Mouse (Mus musculus) kidney, embryonic 14.5 days (tissue): Measurements from ENCODE around the gene Gtf2b. TPM values are rescaled to one million over a fixed set of nuclear protein-coding genes. Genes with fewer than 3 reads are reported as not detected.

Experiments
- ATAC-seq: fragments of 200-750 bp; cut with Nextera tagmentation; 2 replicates; pipeline ENCODE4 v1.8.0; 2017; ENCODE audit warnings: moderate number of reproducible peaks, mild to moderate bottlenecking, moderate TSS enrichment, moderate library complexity; ENCODE audit not compliant: low FRiP score, low TSS enrichment
- H3K27ac ChIP-seq: fragments of 300-500 bp; sonication (generic); 2 replicates; pipeline ENCODE4 v1.5.1; 2014; ENCODE audit warnings: low read depth, mild to moderate bottlenecking, low read length, moderate library complexity, mixed read lengths
- H3K27me3 ChIP-seq: fragments of 300-500 bp; sonication (generic); 2 replicates; pipeline ENCODE4 v1.6.1; 2014; ENCODE audit warnings: mild to moderate bottlenecking, low read length; ENCODE audit not compliant: control insufficient read depth, insufficient read depth
- H3K36me3 ChIP-seq: fragments of 300-500 bp; sonication (generic); 2 replicates; pipeline ENCODE4 v1.6.1; 2014; ENCODE audit warnings: low read length, mixed read lengths; ENCODE audit not compliant: control insufficient read depth, insufficient read depth
- H3K4me1 ChIP-seq: fragments of 300-500 bp; sonication (generic); 2 replicates; pipeline ENCODE4 v1.6.1; 2014; ENCODE audit warnings: low read length, mixed read lengths; ENCODE audit not compliant: control insufficient read depth, insufficient read depth
- H3K4me2 ChIP-seq: fragments of 300-500 bp; sonication (generic); replicated peaks from 2 replicates; pipeline ENCODE4 v1.6.1; 2014; ENCODE audit warnings: low read depth, mild to moderate bottlenecking, low read length
- H3K4me3 ChIP-seq: fragments of 300-500 bp; sonication (generic); 2 replicates; pipeline ENCODE4 v1.5.1; 2014; ENCODE audit warnings: mild to moderate bottlenecking, low read length
- H3K9ac ChIP-seq: fragments of 300-500 bp; sonication (generic); 2 replicates; pipeline ENCODE4 v1.6.1; 2014; ENCODE audit warnings: low read depth, mild to moderate bottlenecking, low read length, moderate library complexity
- H3K9me3 ChIP-seq: fragments of 300-500 bp; sonication (generic); 2 replicates; pipeline ENCODE4 v1.6.1; 2016; ENCODE audit warnings: low read length; ENCODE audit not compliant: control insufficient read depth
- WGBS: fragments of 180-500 bp; shearing (Covaris S2); extraction: QIAGEN DNeasy Blood & Tissue Kit; methylation state at CpG from one replicate; pipeline ENCODE4 v1.1.7; 2014; 5-methylcytosine and 5-hydroxymethylcytosine counted together
- polyA plus RNA-seq: library from polyadenylated mRNA; unstranded; fragments of >200 nt; fragmentation: Nextera tagmentation; extraction: Ambion mirVana; gene quantifications from 2 replicates; pipeline ENCODE4 v1.2.1, GENCODE M21; 2014

Gtf2b gene
- polyA plus RNA-seq, 1 experiment from 2014 or later = 81.6 TPM

DNA sequence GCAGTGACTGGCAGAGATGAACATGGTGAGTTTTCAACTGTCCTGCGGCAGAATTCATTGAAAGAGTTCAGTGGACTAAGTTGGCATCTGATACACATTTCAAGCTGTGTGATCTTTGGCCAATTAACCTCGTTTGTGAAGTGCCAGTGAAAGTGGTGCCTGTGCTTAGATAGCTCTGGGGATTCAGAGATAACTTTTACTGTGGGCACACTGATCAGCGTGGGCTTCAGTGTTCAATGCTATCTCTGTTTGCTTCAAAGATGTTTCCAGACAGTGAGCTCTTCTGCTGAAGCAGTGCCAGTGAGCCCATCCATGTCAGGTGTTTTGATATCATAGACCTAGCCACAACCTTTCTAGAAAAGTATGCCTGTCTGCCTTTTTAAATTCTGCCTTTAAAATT, 12.4 kb downstream of the Gtf2b start:
- H3K36me3 ChIP-seq = peaks cover 67% of the 10 kb centered on the region
- no peak for ATAC-seq
- no peaks in the 10 kb centered on the region for H3K27me3 ChIP-seq
- no peaks in the 10 kb centered on the region for H3K4me1 ChIP-seq
- no peak overlapping the region for H3K27ac ChIP-seq
- H3K9me3 ChIP-seq = no peaks in the 10 kb centered on the region
- no peak overlapping the region for H3K4me3 ChIP-seq
- 77% methylated on average over 3 of the region's 3 CpGs for WGBS
- no peak overlapping the region for H3K4me2 ChIP-seq
- no peak overlapping the region for H3K9ac ChIP-seq

DNA sequence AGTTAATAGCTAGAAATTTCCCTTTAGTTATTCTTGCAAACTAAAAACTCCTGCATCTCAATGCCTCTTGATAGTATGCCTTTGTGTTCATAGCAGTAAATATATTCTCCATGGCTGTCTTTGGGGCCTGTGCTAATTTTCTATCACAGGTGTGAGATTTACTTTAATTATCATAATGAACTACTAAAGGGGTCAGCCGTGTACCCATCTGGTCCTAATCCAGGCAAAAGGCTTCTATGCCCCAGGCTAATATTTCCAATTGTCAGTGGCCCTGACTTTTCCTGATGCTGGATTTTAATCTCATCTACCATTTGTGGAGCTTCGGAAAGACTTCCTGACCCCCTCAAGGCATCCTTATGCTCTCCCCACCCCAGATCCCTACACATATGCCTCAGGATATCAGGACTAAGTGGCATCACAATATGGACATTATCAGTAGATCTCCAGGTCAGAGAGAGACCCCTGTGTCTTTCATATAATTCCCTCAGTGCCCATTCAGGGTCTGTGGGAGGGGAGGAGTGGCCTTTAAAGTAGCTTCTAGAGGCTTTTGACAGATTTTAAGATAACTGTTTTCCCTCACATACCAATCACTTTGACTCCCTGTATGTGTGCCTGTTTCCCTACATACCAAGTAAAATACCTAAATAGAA, 21.7 kb downstream of the Gtf2b start:
- no peak for ATAC-seq
- Histone ChIP-seq H3K9me3 (no peaks in the 10 kb centered on the region), H3K27me3 (no peaks in the 10 kb centered on the region), H3K9ac (no peak overlapping the region), H3K4me3 (no peak overlapping the region), H3K4me2 (no peak overlapping the region), H3K27ac (no peak overlapping the region), H3K4me1 (no peaks in the 10 kb centered on the region), H3K36me3 (peaks cover 49% of the 10 kb centered on the region)
- 82% methylated on average over 2 of the region's 2 CpGs for WGBS

DNA sequence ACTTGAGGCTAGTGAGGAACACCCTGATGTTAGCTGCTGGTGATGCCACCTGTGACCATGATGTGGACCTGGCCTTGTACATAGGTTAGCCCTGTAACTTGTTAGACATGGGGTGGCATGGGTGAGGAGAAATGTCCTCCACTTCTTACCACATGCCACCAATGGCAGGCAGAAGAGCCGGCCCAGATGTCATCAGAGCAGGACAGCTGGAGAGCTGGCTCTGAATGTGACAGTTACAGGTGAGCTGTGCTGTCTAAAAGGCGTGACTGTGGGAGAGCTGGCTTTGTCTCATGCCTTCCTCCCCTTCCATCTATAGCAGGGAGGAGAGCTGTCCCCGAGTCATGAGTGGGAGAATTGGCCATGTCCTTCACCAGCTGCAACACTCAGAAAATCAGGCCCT, 30.7 kb downstream of the Gtf2b start:
- Histone ChIP-seq H3K36me3 (peaks cover 69% of the 10 kb centered on the region), H3K9ac (no peak overlapping the region), H3K4me2 (no peak overlapping the region), H3K9me3 (no peaks in the 10 kb centered on the region), H3K27ac (no peak overlapping the region), H3K4me1 (no peaks in the 10 kb centered on the region), H3K27me3 (no peaks in the 10 kb centered on the region), H3K4me3 (no peak overlapping the region)
- 92% methylated on average over 3 of the region's 3 CpGs for WGBS
- no peak for ATAC-seq

DNA sequence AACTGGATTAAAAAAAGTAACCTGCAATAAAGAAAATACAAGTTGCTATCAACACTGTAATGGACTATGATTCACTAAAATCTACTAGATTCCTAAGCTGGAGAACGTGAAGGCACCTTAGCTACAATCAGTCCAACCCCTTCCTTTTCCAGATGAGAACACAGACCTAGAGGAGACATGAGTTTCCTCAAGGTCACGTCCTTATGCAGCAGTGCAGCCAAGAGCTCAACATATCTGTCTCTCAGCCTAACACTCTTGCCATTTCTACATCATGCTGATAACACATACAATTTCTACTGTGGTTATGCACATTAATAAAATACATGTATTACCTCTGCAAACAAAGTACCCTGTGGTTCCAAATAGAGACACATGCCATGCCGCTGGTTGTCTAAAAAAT, 46.7 kb downstream of the Gtf2b start:
- Histone ChIP-seq H3K4me1 (no peaks in the 10 kb centered on the region), H3K9me3 (no peaks in the 10 kb centered on the region), H3K27me3 (no peaks in the 10 kb centered on the region), H3K36me3 (peaks cover 36% of the 10 kb centered on the region), H3K4me3 (no peak overlapping the region), H3K9ac (no peak overlapping the region), H3K27ac (no peak overlapping the region), H3K4me2 (no peak overlapping the region)
- 90% methylated on average over 3 of the region's 3 CpGs for whole genome bisulfite sequencing
- ATAC-seq = no peak

DNA sequence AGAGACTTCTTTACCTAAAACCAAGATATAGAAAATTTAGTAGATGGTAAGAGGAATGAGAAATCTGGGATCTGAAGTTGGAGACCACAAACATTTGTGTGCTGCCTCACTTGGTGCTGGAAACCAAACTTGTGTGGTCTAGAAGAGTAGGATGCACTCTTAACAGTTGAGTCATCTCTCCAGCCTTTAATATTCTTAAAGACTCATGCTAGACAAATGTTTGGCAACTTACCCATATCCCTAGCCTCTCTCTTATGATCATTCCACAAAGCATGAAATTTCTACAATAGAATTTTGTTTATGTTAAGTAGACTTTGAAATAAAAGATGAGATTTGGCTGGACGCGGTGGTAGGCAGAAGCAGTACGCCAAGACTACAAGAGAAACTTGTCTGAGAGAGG, 52.7 kb downstream of the Gtf2b start:
- H3K27me3 ChIP-seq = no peaks in the 10 kb centered on the region
- WGBS = 96% methylated on average over 3 of the region's 3 CpGs
- no peak overlapping the region for H3K4me3 ChIP-seq
- H3K4me1 ChIP-seq = no peaks in the 10 kb centered on the region
- ATAC-seq = no peak
- H3K27ac ChIP-seq = no peak overlapping the region
- H3K9me3 ChIP-seq = no peaks in the 10 kb centered on the region
- H3K9ac ChIP-seq = no peak overlapping the region
- H3K4me2 ChIP-seq = no peak overlapping the region
- peaks cover 22% of the 10 kb centered on the region for H3K36me3 ChIP-seq

DNA sequence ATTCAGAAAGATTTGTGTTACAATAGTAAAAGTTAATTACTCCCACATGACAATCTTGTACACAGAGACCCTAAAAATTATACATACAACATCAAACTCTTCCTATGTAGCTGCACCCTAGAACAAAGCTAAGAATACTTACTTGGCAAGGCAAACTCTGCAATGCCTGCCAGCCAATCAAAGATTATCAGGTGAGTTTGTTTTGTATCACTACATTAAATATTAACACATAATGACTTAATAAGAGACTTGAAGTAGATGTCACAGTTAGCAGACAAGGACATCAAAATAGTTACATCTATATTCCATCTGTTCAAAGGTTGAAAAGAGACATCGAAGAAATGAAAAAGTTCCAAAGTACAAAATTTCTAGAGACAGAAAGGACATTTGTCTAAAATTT, 58.8 kb downstream of the Gtf2b start:
- Histone ChIP-seq H3K27ac (no peak overlapping the region), H3K9me3 (no peaks in the 10 kb centered on the region)
- 98% methylated on average over 1 of the region's 1 CpGs for WGBS

DNA sequence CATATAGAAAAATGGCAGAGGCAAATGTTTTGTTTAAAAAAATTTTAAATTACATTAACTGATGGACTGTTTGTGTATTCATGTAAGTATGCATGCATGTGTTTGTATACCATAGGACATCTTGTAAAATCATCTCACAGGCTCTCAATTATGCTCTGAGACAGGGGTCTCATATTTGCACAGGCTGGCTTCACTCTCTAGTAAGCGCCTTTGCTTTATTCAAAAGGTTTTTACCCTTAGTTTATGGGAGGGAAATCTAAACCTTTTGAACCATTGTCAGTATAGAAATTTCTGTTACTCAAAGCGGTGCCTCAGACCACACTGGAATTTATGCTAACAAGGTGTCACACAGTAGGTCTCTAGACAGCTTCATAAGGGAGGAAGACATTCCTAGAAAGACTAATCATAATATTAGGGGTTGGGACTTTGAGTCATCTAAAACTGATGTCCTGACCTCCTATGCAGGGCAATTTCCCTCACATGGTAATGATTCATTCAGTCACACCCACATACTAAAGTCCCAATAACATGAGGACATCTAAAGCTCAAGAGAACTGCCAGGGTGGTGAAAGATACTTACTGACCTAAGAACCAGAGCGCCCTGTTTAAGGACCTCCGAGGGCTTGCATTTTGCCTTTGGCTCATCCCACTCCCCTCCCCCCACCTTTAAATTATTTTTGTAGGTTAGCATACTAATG, 61.8 kb downstream of the Gtf2b start:
- no peaks in the 10 kb centered on the region for H3K4me1 ChIP-seq
- no peaks in the 10 kb centered on the region for H3K27me3 ChIP-seq
- no peak overlapping the region for H3K27ac ChIP-seq
- no peak overlapping the region for H3K4me3 ChIP-seq
- H3K36me3 ChIP-seq = peaks cover 31% of the 10 kb centered on the region
- no peak overlapping the region for H3K4me2 ChIP-seq
- 88% methylated on average over 4 of the region's 4 CpGs for WGBS
- H3K9ac ChIP-seq = no peak overlapping the region
- no peaks in the 10 kb centered on the region for H3K9me3 ChIP-seq
- ATAC-seq = no peak

More for the DNA sequence above, 58.8 kb downstream of the Gtf2b start:
- Histone ChIP-seq H3K4me3 (no peak overlapping the region), H3K36me3 (peaks cover 29% of the 10 kb centered on the region), H3K9ac (no peak overlapping the region), H3K4me1 (no peaks in the 10 kb centered on the region), H3K4me2 (no peak overlapping the region), H3K27me3 (no peaks in the 10 kb centered on the region)
- no peak for ATAC-seq

DNA sequence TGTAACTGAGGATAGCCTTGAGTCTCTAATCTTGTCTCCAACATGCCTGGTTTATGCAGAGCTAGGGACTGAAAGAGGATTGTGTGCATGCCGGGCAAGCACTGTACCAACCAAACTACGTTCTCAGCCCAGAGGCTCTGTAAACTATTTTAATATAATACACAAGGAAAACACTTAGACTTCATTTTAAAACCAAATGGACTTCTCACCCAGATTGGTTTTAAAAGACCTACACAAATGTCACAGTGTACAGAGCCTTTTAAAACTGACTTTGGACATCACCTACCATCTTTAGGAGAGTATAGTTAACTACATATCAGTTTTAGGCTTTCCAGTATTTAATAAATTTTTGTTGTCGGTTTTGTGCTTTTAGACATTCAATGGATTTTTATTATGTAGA, 68.1 kb downstream of the Gtf2b start:
- no peak overlapping the region for H3K4me2 ChIP-seq
- no peaks in the 10 kb centered on the region for H3K4me1 ChIP-seq
- H3K9me3 ChIP-seq = no peaks in the 10 kb centered on the region
- no peak overlapping the region for H3K9ac ChIP-seq
- H3K27me3 ChIP-seq = no peaks in the 10 kb centered on the region
- WGBS = 95% methylated on average over 3 of the region's 3 CpGs
- H3K27ac ChIP-seq = no peak overlapping the region
- no peak for ATAC-seq
- no peak overlapping the region for H3K4me3 ChIP-seq
- peaks cover 24% of the 10 kb centered on the region for H3K36me3 ChIP-seq
